Comparison of ENCODE assay signal across 9 mouse cellular contexts in genomic region chr4:132198285-132198712, GRCm38 (mm10). TPM values are rescaled to one million over a fixed set of nuclear protein-coding genes. Genes with fewer than 3 reads are reported as not detected.
A peak's percentile ranks its signal among the peaks of the same experiment; 100 is the strongest.
DNase-seq lines count a peak whose midpoint lies in the region; ATAC-seq and TF ChIP-seq lines count a peak whose summit lies in the region.
"Had no signal": no experiment of that assay in that cellular context is flagged by ENCODE, and none has a peak within 500 bp of the region (broad histone marks: within the 10 kb centered on the region; RNA-seq: fewer than 3 reads in every experiment).

No protein-coding gene starts in this region.

- no peaks in the 10 kb centered on the region for H3K9me3 ChIP-seq in heart, postnatal 0 days (replicated peaks; ENCODE audit: control insufficient read depth, low read length)
- no peaks in the 10 kb centered on the region for H3K9me3 ChIP-seq in liver, embryonic 12.5 days (replicated peaks)
- no peaks in the 10 kb centered on the region for H3K9me3 ChIP-seq in neural tube, embryonic 15.5 days (replicated peaks)
- H3K9me3 ChIP-seq: megakaryocyte, embryonic 14.5 days had no signal

- no peak overlapping the region for H3K4me3 ChIP-seq in heart, postnatal 0 days (ENCODE audit: low read depth, low read length)
- no peak overlapping the region for H3K4me3 ChIP-seq in liver, embryonic 12.5 days
- no peak overlapping the region for H3K4me3 ChIP-seq in neural tube, embryonic 15.5 days (replicated peaks)
- H3K4me3 ChIP-seq: megakaryocyte, embryonic 14.5 days had no signal

- TF ChIP-seq EP300 in heart, postnatal 0 days (IDR thresholded peaks at IDR 0.05; ENCODE audit: low read depth), result no peak

- 0 out of 2 replicates have a peak overlapping the region, but pooled peaks have one; percentile 11 for H3K27ac ChIP-seq in heart, postnatal 0 days (ENCODE audit: low read depth)
- H3K27ac ChIP-seq in liver, embryonic 12.5 days, result peak overlapping the region; percentile 63
- H3K27ac ChIP-seq in neural tube, embryonic 15.5 days (replicated peaks), result no peak overlapping the region

- H3K4me1 ChIP-seq in heart, postnatal 0 days (ENCODE audit: control insufficient read depth, insufficient read depth), result peaks cover 3% of the 10 kb centered on the region
- H3K4me1 ChIP-seq in liver, embryonic 12.5 days, result peaks cover 72% of the 10 kb centered on the region
- peaks cover 54% of the 10 kb centered on the region for H3K4me1 ChIP-seq in neural tube, embryonic 15.5 days

- peak; percentile 58 for DNase-seq in 3T3-L1 (ENCODE audit: low read depth, low spot score)
- DNase-seq in CD4-positive, CD25-positive, alpha-beta regulatory T cell, adult 2 months (ENCODE audit: low read depth, low spot score), result peak; percentile 72
- DNase-seq in heart, postnatal 0 days (ENCODE audit: low spot score), result no peak
- DNase-seq in thymus, postnatal 0 days (ENCODE audit: low spot score), result peak; percentile 58
- no peak for DNase-seq in cerebellum, adult 9-11 months
- no peak for DNase-seq in left cerebral cortex, adult 9 months (ENCODE audit: low spot score in 2 of 2)

- H3K27me3 ChIP-seq in heart, postnatal 0 days (ENCODE audit: control insufficient read depth, insufficient read depth, low read length), result no peaks in the 10 kb centered on the region
- H3K27me3 ChIP-seq in liver, embryonic 12.5 days (replicated peaks), result no peaks in the 10 kb centered on the region
- no peaks in the 10 kb centered on the region for H3K27me3 ChIP-seq in neural tube, embryonic 15.5 days (replicated peaks)
- H3K27me3 ChIP-seq: megakaryocyte, embryonic 14.5 days had no signal

- 36% methylated on average over 4 of the region's 4 CpGs for WGBS in heart, postnatal 0 days
- 31% methylated on average over 4 of the region's 4 CpGs for WGBS in liver, embryonic 12.5 days (ENCODE audit: insufficient replicate concordance)
- 55% methylated on average over 4 of the region's 4 CpGs for WGBS in neural tube, embryonic 15.5 days

- TF ChIP-seq CTCF in heart, postnatal 0 days (IDR thresholded peaks at IDR 0.05; ENCODE audit: low read depth), result peak; percentile 53

- H3K4me2 ChIP-seq in heart, postnatal 0 days (ENCODE audit: low read depth, low read length), result no peak overlapping the region
- no peak overlapping the region for H3K4me2 ChIP-seq in liver, embryonic 12.5 days
- H3K4me2 ChIP-seq in neural tube, embryonic 15.5 days, result no peak overlapping the region

- no peak overlapping the region for H3K9ac ChIP-seq in heart, postnatal 0 days (replicated peaks; ENCODE audit: low read depth, low read length)
- no peak overlapping the region for H3K9ac ChIP-seq in liver, embryonic 12.5 days
- no peak overlapping the region for H3K9ac ChIP-seq in neural tube, embryonic 15.5 days (replicated peaks)

- no peak; the same call in 1 of the 2 replicates for ATAC-seq in heart, postnatal 0 days (ENCODE audit: insufficient read depth, low read depth)
- peak; percentile 71 for ATAC-seq in liver, embryonic 12.5 days
- no peak for ATAC-seq in neural tube, embryonic 15.5 days (ENCODE audit: low FRiP score)

- peaks cover 22% of the 10 kb centered on the region; the same call in 1 of the 2 replicates for H3K36me3 ChIP-seq in heart, postnatal 0 days (replicated peaks; ENCODE audit: control insufficient read depth, insufficient read depth, low read length)
- H3K36me3 ChIP-seq in liver, embryonic 12.5 days, result peaks cover 85% of the 10 kb centered on the region
- H3K36me3 ChIP-seq in neural tube, embryonic 15.5 days, result peaks cover 9% of the 10 kb centered on the region

RNA-seq across cellular contexts. Expression of gene Ythdf2, which starts 13.8 kb away (rescaled TPM):
- 28.7 and 43.3 TPM in 2 replicates for total RNA-seq in heart, postnatal 0 days (2014; rRNA removed; ENCODE audit: low replicate concordance)
- polyA plus RNA-seq in heart, postnatal 0 days (2015; fragmentation: Nextera tagmentation; extraction: Ambion mirVana), result 48.1 and 52.4 TPM in 2 replicates
- polyA plus RNA-seq in liver, embryonic 12.5 days (2016; fragmentation: Nextera tagmentation; extraction: Ambion mirVana), result 53.1 TPM in 2 replicates
- 126 TPM in 2 replicates for polyA plus RNA-seq in thymus, postnatal 0 days (2015; fragmentation: Nextera tagmentation; extraction: Ambion mirVana)
- 97.4 and 104 TPM in 2 replicates for polyA plus RNA-seq in neural tube, embryonic 15.5 days (2015; fragmentation: Nextera tagmentation; extraction: Ambion mirVana)

RNA-seq across cellular contexts. Expression of gene Oprd1, which starts 54.0 kb away (rescaled TPM):
- total RNA-seq in heart, postnatal 0 days (2014; rRNA removed; ENCODE audit: low replicate concordance), result 0.93 and 1.1 TPM in 2 replicates
- 0.37 and 0.70 TPM in 2 replicates for polyA plus RNA-seq in heart, postnatal 0 days (2015; fragmentation: Nextera tagmentation; extraction: Ambion mirVana)
- polyA plus RNA-seq in liver, embryonic 12.5 days (2016; fragmentation: Nextera tagmentation; extraction: Ambion mirVana), result 0.24 and 0.39 TPM in 2 replicates
- 0.08 and 0.22 TPM in 2 replicates for polyA plus RNA-seq in thymus, postnatal 0 days (2015; fragmentation: Nextera tagmentation; extraction: Ambion mirVana)
- polyA plus RNA-seq in neural tube, embryonic 15.5 days (2015; fragmentation: Nextera tagmentation; extraction: Ambion mirVana), result 0.90 and 1.1 TPM in 2 replicates

Comparison
In these comparisons a context has a peak if more than half of its experiments do, and no peak if none do; other contexts are left out.
1. DNase-seq: peak in 3T3-L1 (single experiment), CD4-positive, CD25-positive, alpha-beta regulatory T cell, adult 2 months (single experiment) and thymus, postnatal 0 days (single experiment); none in heart, postnatal 0 days (single experiment), cerebellum, adult 9-11 months (single experiment) and left cerebral cortex, adult 9 months (0 of 2).